Mouse (Mus musculus): ENCODE data around the gene Prkce. TPM values are rescaled to one million over a fixed set of nuclear protein-coding genes. Genes with fewer than 3 reads are reported as not detected.

Gene Prkce
- polyA plus RNA-seq, 1 experiment from 2014 or later, result 5.2 TPM

DNA sequence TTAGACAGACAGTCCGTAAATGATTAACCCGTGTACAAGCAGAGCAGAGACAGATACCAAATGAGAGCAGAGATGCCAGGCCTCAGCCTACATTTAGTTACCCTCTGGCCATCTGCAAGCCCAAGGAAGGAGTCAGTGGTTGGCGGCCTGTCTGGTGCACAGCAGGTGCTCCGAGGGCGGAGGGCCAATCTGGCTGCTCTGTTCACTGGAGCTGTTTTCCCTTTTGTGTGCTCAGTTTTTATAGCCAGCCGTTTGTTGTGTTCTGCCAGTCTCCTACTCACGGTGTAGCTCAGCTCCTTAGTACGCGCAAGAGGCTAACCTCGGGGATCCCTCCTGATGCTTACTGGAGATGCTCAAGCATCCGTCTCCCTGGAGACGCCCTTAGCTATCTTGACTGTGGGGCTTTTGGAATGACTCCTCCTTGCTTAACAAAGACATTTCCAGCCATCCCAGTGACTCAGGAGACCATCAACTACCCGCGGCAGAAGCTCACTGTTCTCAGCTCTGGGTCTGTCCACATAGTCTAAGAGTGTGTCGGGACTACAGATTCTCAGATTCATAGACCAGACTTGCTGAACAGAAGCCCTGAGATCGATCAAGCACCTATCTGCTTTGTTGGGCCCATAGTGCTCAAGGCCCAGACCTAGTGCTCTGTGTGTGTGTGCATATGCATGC is 297.2 kb downstream of the Prkce start:
- TF ChIP-seq CTCF (IDR thresholded peaks at IDR 0.05; ENCODE audit: low read depth), result no peak
- ATAC-seq, result peak; percentile 31; the same call in 1 of the 2 replicates
- no peak overlapping the region for H3K27ac ChIP-seq (ENCODE audit: low read depth, low read length)

DNA sequence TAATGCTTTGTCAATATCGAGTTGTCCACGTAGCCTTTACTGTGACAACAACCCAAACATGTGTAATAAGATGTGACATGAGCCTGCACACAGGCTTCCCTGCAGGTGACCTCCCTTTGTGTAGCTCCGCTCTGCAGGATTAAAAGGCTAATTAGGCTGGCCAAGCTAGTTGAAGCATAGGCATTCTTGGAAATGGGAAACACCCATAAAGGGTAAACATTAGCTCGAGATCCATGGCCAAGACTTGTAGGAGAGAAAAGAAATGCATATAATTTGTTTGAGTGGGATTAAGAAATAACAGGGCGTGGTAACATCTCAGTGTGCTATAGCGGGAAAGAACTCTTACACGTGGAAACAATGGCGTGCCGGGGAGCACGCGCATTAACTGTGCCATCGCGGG is 298.3 kb downstream of the Prkce start:
- peaks cover 7% of the 10 kb centered on the region; the same call in 1 of the 2 replicates for H3K4me1 ChIP-seq (replicated peaks; ENCODE audit: control insufficient read depth, insufficient read depth, low read length)
- WGBS, result 49% methylated on average over 13 of the region's 13 CpGs
- ATAC-seq, result peak; percentile 29; the same call in 1 of the 2 replicates
- H3K9ac ChIP-seq (ENCODE audit: low read depth, low read length), result no peak overlapping the region
- no peaks in the 10 kb centered on the region for H3K36me3 ChIP-seq (ENCODE audit: control insufficient read depth, insufficient read depth)
- no peak overlapping the region for H3K4me3 ChIP-seq (ENCODE audit: low read depth, low read length)
- no peak for TF ChIP-seq CTCF (IDR thresholded peaks at IDR 0.05; ENCODE audit: low read depth)
- H3K27me3 ChIP-seq (replicated peaks; ENCODE audit: control insufficient read depth, insufficient read depth, low read length), result no peaks in the 10 kb centered on the region
- H3K27ac ChIP-seq (ENCODE audit: low read depth, low read length), result 0 out of 2 replicates have a peak overlapping the region, but pooled peaks have one; percentile 7
- H3K4me2 ChIP-seq (replicated peaks; ENCODE audit: low read depth), result peak overlapping the region; percentile 21; the same call in 1 of the 2 replicates
- H3K9me3 ChIP-seq (ENCODE audit: control insufficient read depth), result no peaks in the 10 kb centered on the region

More for the DNA sequence above, 297.2 kb downstream of the Prkce start:
- H3K27me3 ChIP-seq (replicated peaks; ENCODE audit: control insufficient read depth, insufficient read depth, low read length), result no peaks in the 10 kb centered on the region
- 59% methylated on average over 16 of the region's 16 CpGs for WGBS
- H3K9me3 ChIP-seq (ENCODE audit: control insufficient read depth), result no peaks in the 10 kb centered on the region
- H3K9ac ChIP-seq (ENCODE audit: low read depth, low read length), result no peak overlapping the region
- no peaks in the 10 kb centered on the region for H3K36me3 ChIP-seq (ENCODE audit: control insufficient read depth, insufficient read depth)
- H3K4me3 ChIP-seq (ENCODE audit: low read depth, low read length), result no peak overlapping the region
- peaks cover 7% of the 10 kb centered on the region; the same call in 1 of the 2 replicates for H3K4me1 ChIP-seq (replicated peaks; ENCODE audit: control insufficient read depth, insufficient read depth, low read length)
- no peak overlapping the region for H3K4me2 ChIP-seq (replicated peaks; ENCODE audit: low read depth)

DNA sequence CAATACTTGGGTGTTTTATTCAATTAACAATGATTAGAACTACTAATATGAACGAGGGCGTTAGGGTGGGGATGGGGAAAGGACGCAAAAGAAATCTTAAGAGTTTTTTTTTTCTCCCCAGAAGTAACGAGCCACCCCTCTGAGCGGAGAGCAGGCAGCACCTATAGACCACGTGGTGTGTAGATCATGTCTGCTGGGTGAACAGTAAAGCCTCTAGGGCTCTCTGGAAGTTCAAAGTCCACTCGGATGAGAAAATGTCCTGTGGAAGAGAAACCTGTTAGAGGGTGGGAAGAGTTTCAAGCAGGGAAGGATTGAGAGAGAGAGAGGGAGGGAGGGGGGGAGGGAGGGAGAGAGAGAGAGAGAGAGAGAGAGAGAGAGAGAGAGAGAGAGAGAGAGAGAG is 298.8 kb downstream of the Prkce start:
- H3K27ac ChIP-seq (ENCODE audit: low read depth, low read length), result peak overlapping the region; percentile 7; the same call in 1 of the 2 replicates
- peak; percentile 68; the same call in 1 of the 2 replicates for ATAC-seq
- peaks cover 7% of the 10 kb centered on the region; the same call in 1 of the 2 replicates for H3K4me1 ChIP-seq (replicated peaks; ENCODE audit: control insufficient read depth, insufficient read depth, low read length)

DNA sequence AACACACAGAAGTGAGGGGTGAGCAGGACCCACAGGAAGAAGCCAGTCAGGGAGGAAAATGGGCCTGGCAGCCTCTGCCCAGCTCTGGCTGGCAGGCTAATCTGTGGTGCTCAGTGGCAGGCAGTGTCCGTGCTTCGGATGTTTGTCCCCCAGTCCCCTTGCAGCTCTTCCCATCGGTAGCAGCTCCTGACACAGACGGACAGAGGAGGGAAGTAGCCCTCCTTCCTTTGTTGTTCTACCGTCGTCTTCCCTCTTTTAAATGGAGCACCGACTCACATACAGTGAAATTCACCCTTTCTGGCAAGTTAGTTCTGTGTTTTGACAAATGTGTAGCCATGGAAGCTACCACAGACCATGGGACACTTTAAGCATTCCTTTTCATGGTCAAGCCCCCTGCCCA is 299.3 kb downstream of the Prkce start:
- Histone ChIP-seq H3K27me3 (replicated peaks; ENCODE audit: control insufficient read depth, insufficient read depth, low read length) (no peaks in the 10 kb centered on the region), H3K4me1 (replicated peaks; ENCODE audit: control insufficient read depth, insufficient read depth, low read length) (peaks cover 7% of the 10 kb centered on the region; the same call in 1 of the 2 replicates), H3K27ac (ENCODE audit: low read depth, low read length) (peak overlapping the region; percentile 28; the same call in 1 of the 2 replicates), H3K36me3 (ENCODE audit: control insufficient read depth, insufficient read depth) (no peaks in the 10 kb centered on the region), H3K4me3 (ENCODE audit: low read depth, low read length) (no peak overlapping the region), H3K9me3 (ENCODE audit: control insufficient read depth) (no peaks in the 10 kb centered on the region), H3K9ac (ENCODE audit: low read depth, low read length) (no peak overlapping the region), H3K4me2 (replicated peaks; ENCODE audit: low read depth) (no peak overlapping the region)
- TF ChIP-seq CTCF (IDR thresholded peaks at IDR 0.05; ENCODE audit: low read depth), result no peak
- ATAC-seq, result no peak
- WGBS, result 57% methylated on average over 7 of the region's 7 CpGs

More for the DNA sequence above, 298.8 kb downstream of the Prkce start:
- Histone ChIP-seq H3K4me2 (replicated peaks; ENCODE audit: low read depth) (peak overlapping the region; percentile 21; the same call in 1 of the 2 replicates), H3K36me3 (ENCODE audit: control insufficient read depth, insufficient read depth) (no peaks in the 10 kb centered on the region), H3K4me3 (ENCODE audit: low read depth, low read length) (no peak overlapping the region), H3K9ac (ENCODE audit: low read depth, low read length) (no peak overlapping the region), H3K27me3 (replicated peaks; ENCODE audit: control insufficient read depth, insufficient read depth, low read length) (no peaks in the 10 kb centered on the region), H3K9me3 (ENCODE audit: control insufficient read depth) (no peaks in the 10 kb centered on the region)
- TF ChIP-seq CTCF (IDR thresholded peaks at IDR 0.05; ENCODE audit: low read depth), result no peak
- 57% methylated on average over 7 of the region's 7 CpGs for WGBS

DNA sequence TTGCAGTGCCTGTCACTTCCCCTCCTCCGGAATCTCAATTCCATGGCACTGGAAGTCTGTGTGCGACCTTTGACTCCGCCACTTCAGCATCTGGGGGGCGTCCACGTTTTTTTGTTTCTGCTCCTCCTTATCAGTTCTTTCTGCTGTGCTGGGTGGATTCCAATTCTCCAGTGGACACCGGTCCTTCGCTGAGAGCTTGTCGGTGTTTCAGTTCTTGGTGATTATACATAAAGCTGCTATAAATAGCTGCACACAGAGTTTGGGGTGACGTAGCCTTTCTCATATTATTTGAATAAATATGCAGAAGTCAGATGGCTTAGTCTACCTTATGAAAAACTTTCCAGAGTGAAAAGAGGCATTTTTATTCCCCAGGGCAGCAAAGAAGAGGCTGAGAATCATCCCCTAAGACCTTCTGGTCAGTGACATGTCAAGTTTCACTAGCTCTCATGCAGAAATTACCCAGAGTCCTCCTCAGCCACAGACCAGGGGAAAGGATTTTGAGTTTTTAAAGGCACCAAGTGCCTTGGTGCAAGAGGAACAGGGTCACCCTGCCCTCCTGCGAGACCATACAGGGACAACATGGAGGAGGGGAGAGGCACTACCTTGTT is 299.8 kb downstream of the Prkce start:
- no peak for ATAC-seq
- H3K4me2 ChIP-seq (replicated peaks; ENCODE audit: low read depth), result no peak overlapping the region
- peak overlapping the region; percentile 11; the same call in 1 of the 2 replicates for H3K9ac ChIP-seq (ENCODE audit: low read depth, low read length)

DNA sequence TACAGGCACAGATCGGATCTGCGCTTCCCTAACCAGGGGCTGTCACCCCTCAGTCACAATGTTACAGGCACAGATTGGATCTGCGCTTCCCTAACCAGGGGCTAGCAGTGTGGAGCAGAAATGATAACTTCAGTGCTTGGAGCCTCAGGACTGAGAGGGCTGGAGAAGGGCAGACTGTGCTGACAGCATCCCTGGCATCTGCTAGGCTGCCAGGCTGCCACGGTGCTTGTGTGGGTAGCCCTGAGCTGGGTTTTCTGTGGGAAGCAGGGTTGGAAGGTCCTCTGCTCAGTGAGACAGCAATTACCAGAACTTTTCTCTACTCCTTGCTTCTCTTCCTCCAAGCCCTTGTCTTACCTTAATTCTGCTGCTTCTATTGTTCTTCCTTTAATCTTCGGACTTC is 300.4 kb downstream of the Prkce start:
- 87% methylated on average over 5 of the region's 5 CpGs for WGBS
- Histone ChIP-seq H3K4me2 (replicated peaks; ENCODE audit: low read depth) (no peak overlapping the region), H3K36me3 (ENCODE audit: control insufficient read depth, insufficient read depth) (no peaks in the 10 kb centered on the region), H3K9ac (ENCODE audit: low read depth, low read length) (peak overlapping the region; percentile 11; the same call in 1 of the 2 replicates), H3K27me3 (replicated peaks; ENCODE audit: control insufficient read depth, insufficient read depth, low read length) (no peaks in the 10 kb centered on the region), H3K27ac (ENCODE audit: low read depth, low read length) (no peak overlapping the region), H3K4me1 (replicated peaks; ENCODE audit: control insufficient read depth, insufficient read depth, low read length) (peaks cover 7% of the 10 kb centered on the region; the same call in 1 of the 2 replicates), H3K9me3 (ENCODE audit: control insufficient read depth) (no peaks in the 10 kb centered on the region), H3K4me3 (ENCODE audit: low read depth, low read length) (no peak overlapping the region)
- TF ChIP-seq CTCF (IDR thresholded peaks at IDR 0.05; ENCODE audit: low read depth), result no peak
- ATAC-seq, result no peak

More for the DNA sequence above, 299.8 kb downstream of the Prkce start:
- H3K27me3 ChIP-seq (replicated peaks; ENCODE audit: control insufficient read depth, insufficient read depth, low read length), result no peaks in the 10 kb centered on the region
- no peak overlapping the region for H3K4me3 ChIP-seq (ENCODE audit: low read depth, low read length)
- no peak overlapping the region for H3K27ac ChIP-seq (ENCODE audit: low read depth, low read length)
- TF ChIP-seq CTCF (IDR thresholded peaks at IDR 0.05; ENCODE audit: low read depth), result no peak
- peaks cover 7% of the 10 kb centered on the region; the same call in 1 of the 2 replicates for H3K4me1 ChIP-seq (replicated peaks; ENCODE audit: control insufficient read depth, insufficient read depth, low read length)
- H3K36me3 ChIP-seq (ENCODE audit: control insufficient read depth, insufficient read depth), result no peaks in the 10 kb centered on the region
- H3K9me3 ChIP-seq (ENCODE audit: control insufficient read depth), result no peaks in the 10 kb centered on the region
- WGBS, result 43% methylated on average over 10 of the region's 10 CpGs
